Comparison of ENCODE assay signal across 9 mouse cellular contexts in the genomic region with DNA sequence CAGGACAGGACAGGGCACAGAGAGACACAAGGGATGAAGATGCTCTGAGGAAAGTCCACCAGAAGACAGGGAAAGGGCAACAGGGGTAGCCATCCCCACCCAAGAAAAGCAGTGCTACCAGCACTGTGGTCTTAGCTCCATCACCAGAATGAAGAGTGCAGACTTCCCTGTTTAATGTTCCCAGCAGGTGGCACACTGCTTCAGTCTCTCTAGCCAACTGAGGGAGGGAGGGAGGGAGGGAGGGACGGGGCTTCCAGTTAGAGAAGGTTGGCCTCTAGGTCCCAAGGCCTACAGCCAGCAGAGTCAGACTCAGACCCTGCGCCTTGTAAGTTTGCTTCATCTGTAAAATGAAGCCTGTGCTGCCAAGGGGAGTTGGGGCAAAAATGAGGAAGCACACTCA. TPM values are rescaled to one million over a fixed set of nuclear protein-coding genes. Genes with fewer than 3 reads are reported as not detected.
A peak's percentile ranks its signal among the peaks of the same experiment; 100 is the strongest.
DNase-seq lines count a peak whose midpoint lies in the region; ATAC-seq lines count a peak whose summit lies in the region.
"Had no signal": no experiment of that assay in that cellular context is flagged by ENCODE, and none has a peak within 500 bp of the region (broad histone marks: within the 10 kb centered on the region; RNA-seq: fewer than 3 reads in every experiment).

No protein-coding gene starts in this region.

- peak; percentile 25 for DNase-seq in urinary bladder, postnatal 14 days (ENCODE audit: low spot score)
- no peak for DNase-seq in urinary bladder, postnatal 4 days (ENCODE audit: low spot score in 2 of 2)
- DNase-seq in kidney, postnatal 14 days = peak; percentile 60
- DNase-seq in cerebellum, adult 8-10 months = no peak
- DNase-seq in urinary bladder, adult 2 months (ENCODE audit: low spot score) = no peak
- DNase-seq in spleen, postnatal 10 days (ENCODE audit: low spot score in 2 of 2) = no peak

- H3K9me3 ChIP-seq in forebrain, embryonic 15.5 days = no peaks in the 10 kb centered on the region
- H3K9me3 ChIP-seq in forebrain, embryonic 12.5 days = no peaks in the 10 kb centered on the region
- H3K9me3 ChIP-seq: limb, embryonic 15.5 days had no signal

- no peak overlapping the region for H3K4me3 ChIP-seq in forebrain, embryonic 15.5 days
- H3K4me3 ChIP-seq in forebrain, embryonic 12.5 days (replicated peaks) = no peak overlapping the region
- H3K4me3 ChIP-seq: limb, embryonic 15.5 days had no signal

- no peaks in the 10 kb centered on the region for H3K27me3 ChIP-seq in forebrain, embryonic 15.5 days
- H3K27me3 ChIP-seq in forebrain, embryonic 12.5 days = no peaks in the 10 kb centered on the region
- H3K27me3 ChIP-seq: limb, embryonic 15.5 days had no signal

- H3K27ac ChIP-seq in forebrain, embryonic 15.5 days (replicated peaks) = no peak overlapping the region
- H3K27ac ChIP-seq in forebrain, embryonic 12.5 days = no peak overlapping the region
- H3K27ac ChIP-seq: limb, embryonic 15.5 days had no signal

- 42% methylated on average over 2 of the region's 2 CpGs for WGBS in forebrain, embryonic 15.5 days
- WGBS in forebrain, embryonic 12.5 days = 53% methylated on average over 2 of the region's 2 CpGs

- H3K36me3 ChIP-seq in forebrain, embryonic 15.5 days = no peaks in the 10 kb centered on the region
- no peaks in the 10 kb centered on the region for H3K36me3 ChIP-seq in forebrain, embryonic 12.5 days (replicated peaks)
- H3K36me3 ChIP-seq: limb, embryonic 15.5 days had no signal

- H3K4me1 ChIP-seq in forebrain, embryonic 15.5 days = no peaks in the 10 kb centered on the region
- H3K4me1 ChIP-seq in forebrain, embryonic 12.5 days = no peaks in the 10 kb centered on the region

- no peak overlapping the region for H3K9ac ChIP-seq in forebrain, embryonic 15.5 days (replicated peaks)
- H3K9ac ChIP-seq in forebrain, embryonic 12.5 days = no peak overlapping the region
- H3K9ac ChIP-seq: limb, embryonic 15.5 days had no signal

- ATAC-seq in forebrain, embryonic 15.5 days (replicated peaks) = 0 out of 2 replicates have a peak, but pooled peaks have one; percentile 26
- no peak for ATAC-seq in forebrain, embryonic 12.5 days (ENCODE audit: low FRiP score)

- no peak overlapping the region for H3K4me2 ChIP-seq in forebrain, embryonic 15.5 days (replicated peaks)
- no peak overlapping the region for H3K4me2 ChIP-seq in forebrain, embryonic 12.5 days
- H3K4me2 ChIP-seq: limb, embryonic 15.5 days had no signal

RNA-seq across cellular contexts. Expression of a gene that starts 22.7 kb away (rescaled TPM):
- 0.69 and 0.77 TPM in 2 replicates for polyA plus RNA-seq in forebrain, embryonic 15.5 days (2015; fragmentation: Nextera tagmentation; extraction: Ambion mirVana)
- polyA plus RNA-seq in forebrain, embryonic 12.5 days (2016; fragmentation: Nextera tagmentation; extraction: Ambion mirVana) = 0.54 and 0.64 TPM in 2 replicates
- polyA plus RNA-seq in urinary bladder, adult 2 months (2012; rRNA removed) = 38.1 and 38.6 TPM in 2 replicates

Comparison
In these comparisons a context has a peak if more than half of its experiments do, and no peak if none do; other contexts are left out.
1. DNase-seq: peak in urinary bladder, postnatal 14 days (single experiment) and kidney, postnatal 14 days (single experiment); none in urinary bladder, postnatal 4 days (0 of 2), cerebellum, adult 8-10 months (single experiment), urinary bladder, adult 2 months (single experiment) and spleen, postnatal 10 days (0 of 2).
2. RNA of a gene that starts 22.7 kb away (polyA plus RNA-seq): 38.1 to 38.6 TPM in urinary bladder, adult 2 months; 0.69 to 0.77 TPM in forebrain, embryonic 15.5 days and 0.54 to 0.64 TPM in forebrain, embryonic 12.5 days; every median in the first group is over 10 times any median in the second.